Mouse (Mus musculus) erythroblast, embryonic 14.5 days (primary cell): Measurements from ENCODE around the gene A830031A19Rik. TPM values are rescaled to one million over a fixed set of nuclear protein-coding genes. Genes with fewer than 3 reads are reported as not detected.
A peak's percentile ranks its signal among the peaks of the same experiment; 100 is the strongest.

ENCODE experiments used
- H3K27me3 ChIP-seq: 2 replicates; pipeline ENCODE4 v1.6.1; 2012; ENCODE audit warnings: inconsistent platforms; ENCODE audit not compliant: control insufficient read depth
- H3K36me3 ChIP-seq: 2 replicates; pipeline ENCODE4 v1.6.1; 2012; ENCODE audit warnings: mild to moderate bottlenecking, inconsistent platforms; ENCODE audit not compliant: control insufficient read depth
- H3K4me1 ChIP-seq: 2 replicates; pipeline ENCODE4 v1.6.1; 2012; ENCODE audit warnings: inconsistent platforms; ENCODE audit not compliant: control insufficient read depth
- H3K4me3 ChIP-seq: replicated peaks from 2 replicates; pipeline ENCODE3; 2012; ENCODE audit warnings: moderate library complexity, mild to moderate bottlenecking, inconsistent platforms
- H3K9me3 ChIP-seq: 2 replicates; pipeline ENCODE4 v1.6.1; 2012; ENCODE audit warnings: low read length, inconsistent platforms, mixed read lengths; ENCODE audit not compliant: control insufficient read depth
- GATA1 ChIP-seq: IDR thresholded peaks from 2 replicates; pipeline ENCODE4 v1.6.1; 2012; ENCODE audit warnings: low read length, inconsistent platforms, mixed read lengths
- TAL1 ChIP-seq: IDR thresholded peaks from 3 replicates; pipeline ENCODE4 v1.6.1; 2012; ENCODE audit warnings: low read length, inconsistent platforms, mixed read lengths
- polyA plus RNA-seq: library from polyadenylated mRNA; stranded (reverse); fragments of >175 nt; gene quantifications from 2 replicates; pipeline ENCODE4 v1.2.3, GENCODE M21; 2012

The A830031A19Rik gene
- polyA plus RNA-seq, 1 experiment = not detected

GRCm38 (mm10) chr11:24090443-24090842, 15.6 kb upstream of the A830031A19Rik start:
- H3K36me3 ChIP-seq = peaks cover 96% of the 10 kb centered on the region
- no peaks in the 10 kb centered on the region for H3K27me3 ChIP-seq
- no peaks in the 10 kb centered on the region for H3K9me3 ChIP-seq
- peaks cover 77% of the 10 kb centered on the region for H3K4me1 ChIP-seq
- no peak overlapping the region for H3K4me3 ChIP-seq
- TF ChIP-seq TAL1 (no peak), GATA1 (no peak)

GRCm38 (mm10) chr11:24087069-24087468, 12.2 kb upstream of the A830031A19Rik start:
- H3K4me3 ChIP-seq = no peak overlapping the region
- H3K4me1 ChIP-seq = peaks cover 78% of the 10 kb centered on the region
- no peaks in the 10 kb centered on the region for H3K9me3 ChIP-seq
- peaks cover 81% of the 10 kb centered on the region for H3K36me3 ChIP-seq
- H3K27me3 ChIP-seq = no peaks in the 10 kb centered on the region
- no peak for TF ChIP-seq GATA1
- no peak for TF ChIP-seq TAL1

GRCm38 (mm10) chr11:24085986-24086385, 11.1 kb upstream of the A830031A19Rik start:
- Histone ChIP-seq H3K4me1 (peaks cover 82% of the 10 kb centered on the region), H3K9me3 (no peaks in the 10 kb centered on the region), H3K4me3 (no peak overlapping the region), H3K36me3 (peaks cover 71% of the 10 kb centered on the region), H3K27me3 (no peaks in the 10 kb centered on the region)
- TF ChIP-seq GATA1 (no peak), TAL1 (no peak)

GRCm38 (mm10) chr11:24084590-24084989, 9.7 kb upstream of the A830031A19Rik start:
- Histone ChIP-seq H3K36me3 (peaks cover 57% of the 10 kb centered on the region), H3K4me3 (no peak overlapping the region), H3K4me1 (peaks cover 85% of the 10 kb centered on the region), H3K9me3 (no peaks in the 10 kb centered on the region), H3K27me3 (peaks cover 2% of the 10 kb centered on the region; the same call in 1 of the 2 replicates)
- no peak for TF ChIP-seq GATA1
- no peak for TF ChIP-seq TAL1

GRCm38 (mm10) chr11:24084077-24084476, 9.2 kb upstream of the A830031A19Rik start:
- TF ChIP-seq GATA1 = no peak
- TF ChIP-seq TAL1 = no peak
- Histone ChIP-seq H3K36me3 (peaks cover 52% of the 10 kb centered on the region), H3K4me3 (peak overlapping the region; percentile 92), H3K27me3 (peaks cover 4% of the 10 kb centered on the region; the same call in 1 of the 2 replicates), H3K4me1 (peaks cover 83% of the 10 kb centered on the region), H3K9me3 (no peaks in the 10 kb centered on the region)

GRCm38 (mm10) chr11:24083423-24083822, 8.6 kb upstream of the A830031A19Rik start:
- no peak for TF ChIP-seq TAL1
- no peak for TF ChIP-seq GATA1

GRCm38 (mm10) chr11:24083076-24083405, 8.2 kb upstream of the A830031A19Rik start:
- TF ChIP-seq GATA1 (no peak), TAL1 (no peak)
- Histone ChIP-seq H3K36me3 (peaks cover 42% of the 10 kb centered on the region), H3K9me3 (no peaks in the 10 kb centered on the region), H3K4me3 (peak overlapping the region; percentile 92), H3K4me1 (peaks cover 83% of the 10 kb centered on the region), H3K27me3 (peaks cover 8% of the 10 kb centered on the region; the same call in 1 of the 2 replicates)

More at GRCm38 (mm10) chr11:24083423-24083822, 8.6 kb upstream of the A830031A19Rik start:
- H3K4me3 ChIP-seq = peak overlapping the region; percentile 92
- peaks cover 85% of the 10 kb centered on the region for H3K4me1 ChIP-seq
- no peaks in the 10 kb centered on the region for H3K9me3 ChIP-seq
- H3K27me3 ChIP-seq = peaks cover 8% of the 10 kb centered on the region; the same call in 1 of the 2 replicates
- peaks cover 46% of the 10 kb centered on the region for H3K36me3 ChIP-seq

- peaks cover 37% of the 10 kb centered on the region for H3K36me3 ChIP-seq
Measured at GRCm38 (mm10) chr11:24082385-24083075, 7.7 kb upstream of the A830031A19Rik start.

GRCm38 (mm10) chr11:24081687-24082384, 7.0 kb upstream of the A830031A19Rik start:
- peak overlapping the region; percentile 92 for H3K4me3 ChIP-seq
- H3K27me3 ChIP-seq = peaks cover 10% of the 10 kb centered on the region; the same call in 1 of the 2 replicates
- H3K36me3 ChIP-seq = peaks cover 30% of the 10 kb centered on the region
- H3K4me1 ChIP-seq = peaks cover 78% of the 10 kb centered on the region
- no peak for TF ChIP-seq TAL1
- TF ChIP-seq GATA1 = no peak
- no peaks in the 10 kb centered on the region for H3K9me3 ChIP-seq

More at GRCm38 (mm10) chr11:24082385-24083075, 7.7 kb upstream of the A830031A19Rik start:
- Histone ChIP-seq H3K27me3 (peaks cover 8% of the 10 kb centered on the region; the same call in 1 of the 2 replicates), H3K4me3 (peak overlapping the region; percentile 92), H3K9me3 (no peaks in the 10 kb centered on the region), H3K4me1 (peaks cover 78% of the 10 kb centered on the region)
- TF ChIP-seq GATA1 (peak; percentile 25; the same call in 1 of the 2 replicates), TAL1 (no peak)
